Mouse (Mus musculus) layer of hippocampus, postnatal 25 days (tissue): ENCODE data around the gene Bsg. TPM values are rescaled to one million over a fixed set of nuclear protein-coding genes. Genes with fewer than 3 reads are reported as not detected.

Source experiments
- DNase-seq, 2 experiments: peaks; one replicate each; pipeline ENCODE4 v3.0.0; 2022; ENCODE audit warnings: mixed read lengths in 2 of 2, low spot score in 1 of 2; ENCODE audit errors: extremely low spot score in 1 of 2
- total RNA-seq, 2 experiments: library from RNA; stranded (reverse); gene quantifications; 2 replicates each; pipeline ENCODE4 v1.2.3; 2021

Bsg gene
- total RNA-seq, 2 experiments from 2014 or later, result 610 to 665 TPM

DNA sequence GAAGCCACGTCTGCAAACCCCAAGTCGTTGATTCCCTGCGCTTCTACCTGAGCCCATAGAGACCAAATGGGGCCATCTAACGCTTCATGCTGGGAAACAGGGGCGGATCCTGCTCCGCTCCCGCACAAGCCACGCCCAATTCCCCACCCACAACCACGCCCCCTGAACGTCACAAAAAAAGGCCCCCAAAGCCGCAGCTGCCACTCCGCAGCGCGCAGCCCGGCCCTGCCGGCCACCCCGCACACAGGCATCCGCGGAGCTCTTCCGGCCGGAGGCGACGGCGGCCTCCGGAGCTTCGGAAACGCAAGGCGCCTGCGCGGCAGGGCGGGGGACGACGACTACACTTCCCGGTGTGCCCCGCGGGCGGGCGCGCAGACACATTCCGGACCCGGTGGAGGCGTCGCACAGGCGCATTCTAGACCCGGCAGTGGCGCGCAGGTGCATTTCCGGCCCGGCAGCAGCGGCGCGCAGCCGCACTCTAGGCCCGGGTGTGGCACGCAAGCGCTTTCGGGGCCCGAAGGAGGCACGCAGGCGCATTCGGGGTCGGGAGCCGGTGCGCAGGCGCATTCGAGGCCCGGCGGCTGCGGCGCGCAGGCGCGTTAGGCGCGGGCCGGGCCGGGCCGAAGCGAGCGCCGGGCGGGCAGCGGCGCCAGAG, 22.6 kb upstream of the Bsg start, which contains the start of gene Cdc34:
Cdc34 (plus strand) TSS at position 605 of the 655 bp plus-strand sequence.
- DNase-seq, result peak; percentile 97

DNA sequence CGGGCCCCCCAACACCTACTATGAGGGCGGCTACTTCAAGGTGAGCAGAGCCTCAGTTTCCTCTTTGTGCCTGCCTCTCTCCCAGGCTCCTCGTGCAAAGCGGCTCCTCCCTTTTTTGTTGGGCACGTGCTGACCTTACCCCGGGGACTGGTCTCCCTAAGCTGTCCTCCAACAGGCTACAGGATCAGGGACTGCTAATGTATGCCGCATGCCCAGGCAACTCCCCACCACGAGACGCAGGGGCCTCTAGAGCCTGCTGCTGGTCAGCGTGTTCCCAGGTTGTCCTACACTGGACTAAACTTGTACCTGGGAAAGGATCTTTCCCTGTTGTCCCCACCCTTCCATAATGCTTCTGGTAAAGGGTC, 21.8 kb upstream of the Bsg start:
- no peak for DNase-seq

DNA sequence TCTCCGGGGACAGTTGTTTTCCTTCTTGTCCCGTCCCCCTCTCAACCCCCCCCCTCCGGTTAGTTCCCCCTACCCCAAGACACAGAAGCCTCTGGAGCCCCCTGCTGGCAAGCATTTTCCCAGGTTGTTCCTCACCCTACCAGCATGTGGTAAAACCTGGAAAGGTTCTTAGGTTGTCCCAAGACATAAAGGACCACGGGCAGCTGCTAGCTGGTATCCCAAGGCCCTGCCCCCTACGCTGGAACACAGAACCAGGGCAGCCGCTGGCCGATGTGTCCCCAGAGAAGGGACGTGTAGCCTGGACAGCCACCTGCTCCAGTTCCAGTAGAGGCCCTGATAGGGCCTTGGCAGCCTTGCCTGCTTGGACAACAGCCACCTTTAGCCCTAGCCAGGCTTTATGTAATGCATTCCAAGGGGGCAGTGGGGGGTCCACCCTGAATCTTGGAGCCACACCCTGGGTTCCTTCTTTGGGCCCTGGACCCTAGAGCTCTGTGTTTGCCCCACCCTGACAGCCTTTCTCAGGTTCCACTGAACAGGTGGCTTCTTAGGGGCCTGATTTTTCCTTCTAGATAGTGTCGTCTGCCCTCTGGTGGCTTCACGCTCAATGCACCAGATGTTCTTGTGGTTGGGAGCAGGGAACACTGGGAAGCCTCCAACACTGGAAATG, 21.2 kb upstream of the Bsg start:
- peak in 1 of 2 experiments; percentile 61 for DNase-seq

DNA sequence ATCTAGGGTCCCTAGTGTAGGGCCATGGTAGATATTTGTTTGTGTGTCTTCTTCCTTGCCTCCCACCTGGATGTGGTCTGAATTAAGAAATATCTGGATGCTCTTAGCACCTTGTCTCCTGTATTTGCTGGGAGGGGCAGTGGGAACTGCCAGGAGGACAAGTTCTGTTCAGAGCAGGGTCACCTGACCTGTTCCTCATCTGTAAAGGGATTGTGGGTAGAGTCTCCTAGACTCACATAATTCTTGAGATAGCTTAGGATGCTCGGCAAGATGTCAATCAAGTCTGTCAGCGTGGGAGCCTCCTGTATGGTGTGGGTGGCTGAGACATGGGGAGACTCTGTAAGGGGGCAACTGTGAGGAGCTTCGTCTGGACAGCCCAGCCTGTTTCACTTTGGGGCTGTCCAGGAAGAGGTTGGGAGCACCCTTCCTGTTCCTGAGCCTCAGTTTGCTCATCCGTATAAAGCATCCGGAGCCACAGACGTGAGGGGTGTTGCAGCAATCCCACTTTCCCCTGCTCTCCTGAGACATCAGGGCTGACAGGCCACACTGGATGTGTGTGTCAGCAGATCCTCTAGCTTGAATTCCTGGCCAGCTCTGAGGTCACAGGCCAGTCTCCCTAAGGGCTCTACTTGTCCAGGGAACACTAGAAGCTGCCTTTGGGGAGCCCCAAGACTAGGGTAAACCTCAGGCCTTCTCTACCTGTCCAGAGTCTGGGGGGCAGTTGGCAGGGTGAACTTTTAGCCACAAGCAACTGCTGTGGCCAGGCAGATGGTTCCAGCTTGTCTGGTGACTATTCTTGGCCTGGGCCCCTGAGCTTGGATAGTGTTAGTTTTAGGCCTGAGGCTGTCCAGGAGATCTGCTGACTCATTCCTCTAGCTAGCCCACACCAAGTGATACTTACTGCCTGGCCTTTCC, 20.3 kb upstream of the Bsg start:
- DNase-seq, result no peak

DNA sequence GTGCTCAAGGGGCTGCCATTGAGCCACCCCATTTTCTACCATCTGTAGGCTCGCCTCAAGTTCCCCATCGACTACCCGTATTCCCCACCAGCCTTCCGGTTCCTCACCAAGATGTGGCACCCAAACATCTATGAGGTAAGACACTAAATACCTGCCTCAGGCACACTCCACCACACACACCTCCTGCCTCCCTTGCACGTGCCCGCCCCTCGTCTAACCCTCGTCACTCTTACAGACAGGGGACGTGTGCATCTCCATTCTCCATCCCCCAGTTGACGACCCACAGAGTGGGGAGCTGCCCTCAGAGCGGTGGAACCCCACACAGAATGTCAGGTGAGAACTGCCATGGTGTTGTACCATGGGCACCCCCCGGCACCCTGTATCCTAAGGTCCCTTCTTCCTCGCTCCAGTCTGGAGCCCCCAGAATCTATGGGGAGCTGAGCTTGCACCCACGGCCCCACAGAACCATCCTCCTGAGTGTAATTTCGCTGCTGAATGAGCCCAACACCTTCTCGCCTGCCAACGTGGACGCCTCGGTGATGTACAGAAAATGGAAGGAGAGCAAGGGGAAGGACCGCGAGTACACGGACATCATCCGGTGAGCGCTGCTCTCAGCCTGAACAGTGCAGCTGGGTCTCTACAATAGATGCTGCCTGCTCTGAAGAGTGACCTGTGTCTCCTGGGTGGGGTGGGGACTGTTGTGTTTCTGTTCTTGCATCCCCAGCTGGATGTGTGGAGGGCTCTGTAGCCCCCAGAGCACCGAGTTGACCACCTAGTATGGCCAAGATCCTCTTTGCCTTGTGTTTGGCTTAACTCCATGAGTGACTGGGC, 19.3 kb upstream of the Bsg start:
- no peak for DNase-seq

DNA sequence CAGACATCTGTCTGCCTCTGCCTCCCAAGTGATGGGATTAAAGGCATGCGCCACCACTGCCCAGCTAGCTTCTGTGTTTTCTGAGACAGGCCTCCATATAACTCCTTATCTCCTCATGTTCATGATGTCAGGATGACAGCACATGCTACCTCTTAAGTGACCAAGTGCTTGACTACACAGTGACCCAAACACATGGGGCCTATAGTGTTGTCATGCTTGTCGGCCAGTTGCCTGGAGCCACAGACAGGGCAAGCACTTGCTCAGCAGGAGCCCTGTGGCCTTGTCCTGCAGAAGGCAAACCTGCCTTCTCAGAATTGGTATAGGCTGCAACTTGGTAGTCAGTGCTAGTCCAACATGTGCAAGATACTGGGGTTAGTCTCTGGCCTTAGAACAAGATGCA, 18.1 kb upstream of the Bsg start:
- DNase-seq, result no peak

DNA sequence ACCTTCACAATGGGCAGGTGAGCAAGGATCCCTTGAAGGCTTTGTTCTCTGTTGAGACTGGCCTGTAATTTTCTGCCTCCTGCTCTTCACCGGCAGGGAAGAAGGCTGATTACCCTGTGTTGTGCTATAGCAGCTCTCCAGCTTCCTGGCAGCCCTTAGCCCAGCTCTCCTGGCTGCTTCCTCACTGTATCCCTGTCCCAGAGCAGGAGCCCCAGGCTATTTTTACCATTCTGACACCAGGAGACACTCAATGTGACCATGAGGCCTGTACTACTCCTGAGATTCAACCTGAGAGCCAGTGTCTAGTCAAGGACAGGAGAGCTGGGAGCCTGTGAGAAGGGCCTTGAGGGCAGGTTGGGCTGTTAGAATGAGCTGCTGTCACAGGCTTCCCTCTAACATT, 17.6 kb upstream of the Bsg start:
- no peak for DNase-seq

DNA sequence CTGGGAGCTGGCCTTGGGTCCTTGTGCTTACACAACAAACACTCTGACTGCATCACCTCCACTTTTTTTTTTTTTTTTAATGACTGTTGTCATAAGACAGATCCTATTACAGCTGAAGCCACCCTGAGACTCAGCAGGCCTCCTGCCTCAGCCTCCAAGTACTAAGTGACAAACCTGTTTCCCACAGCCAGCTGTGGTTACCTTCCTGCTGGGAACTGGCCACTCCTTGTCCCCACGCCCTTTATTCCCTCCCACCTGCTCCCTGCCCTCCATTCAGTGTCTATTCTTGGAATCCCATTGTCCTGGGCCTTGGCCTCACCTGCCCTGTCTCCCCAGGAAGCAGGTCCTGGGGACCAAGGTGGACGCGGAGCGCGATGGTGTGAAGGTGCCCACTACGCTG, 16.8 kb upstream of the Bsg start:
- DNase-seq, result no peak

DNA sequence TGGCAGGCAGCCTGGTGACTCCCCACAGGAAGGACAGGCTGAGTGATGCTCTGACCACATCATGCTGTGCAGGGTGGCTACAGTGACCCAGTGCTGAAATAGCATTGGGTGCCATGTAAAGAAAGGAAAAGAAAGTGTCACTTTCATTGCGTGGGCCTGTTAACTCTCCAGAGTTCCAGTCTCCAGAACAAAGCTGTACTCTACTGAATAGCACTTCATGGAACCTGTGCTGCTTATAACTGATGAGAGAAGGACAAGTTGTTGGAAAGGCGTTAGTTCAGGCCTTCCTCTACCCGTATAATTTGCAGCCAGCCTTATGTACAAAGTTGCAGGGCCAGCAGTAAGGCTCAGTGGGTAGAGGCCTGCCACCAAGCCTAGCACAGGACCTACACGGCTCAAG, 15.6 kb upstream of the Bsg start, which contains the start of gene Gzmm:
Gzmm (plus strand) TSS at position 301 of the 400 bp plus-strand sequence.
- no peak for DNase-seq

DNA sequence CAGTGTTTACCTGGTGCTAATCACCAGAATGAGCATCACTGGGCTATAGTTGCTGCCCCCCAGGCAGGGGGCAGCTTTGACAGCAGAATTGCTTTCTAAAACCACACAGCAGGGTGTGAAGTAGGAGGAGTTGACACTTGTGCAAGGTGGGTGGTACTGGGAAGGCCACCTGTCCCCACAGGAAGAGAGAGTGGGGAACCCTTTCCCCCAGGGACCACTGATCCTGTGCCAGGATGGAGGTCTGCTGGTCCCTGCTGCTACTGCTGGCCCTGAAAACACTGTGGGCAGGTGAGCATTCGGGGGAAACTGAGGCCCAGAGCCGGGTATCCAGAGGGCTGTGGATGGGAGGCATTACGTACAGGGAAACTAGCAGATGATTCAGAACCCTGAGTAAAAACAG, 15.1 kb upstream of the Bsg start:
- no peak for DNase-seq

DNA sequence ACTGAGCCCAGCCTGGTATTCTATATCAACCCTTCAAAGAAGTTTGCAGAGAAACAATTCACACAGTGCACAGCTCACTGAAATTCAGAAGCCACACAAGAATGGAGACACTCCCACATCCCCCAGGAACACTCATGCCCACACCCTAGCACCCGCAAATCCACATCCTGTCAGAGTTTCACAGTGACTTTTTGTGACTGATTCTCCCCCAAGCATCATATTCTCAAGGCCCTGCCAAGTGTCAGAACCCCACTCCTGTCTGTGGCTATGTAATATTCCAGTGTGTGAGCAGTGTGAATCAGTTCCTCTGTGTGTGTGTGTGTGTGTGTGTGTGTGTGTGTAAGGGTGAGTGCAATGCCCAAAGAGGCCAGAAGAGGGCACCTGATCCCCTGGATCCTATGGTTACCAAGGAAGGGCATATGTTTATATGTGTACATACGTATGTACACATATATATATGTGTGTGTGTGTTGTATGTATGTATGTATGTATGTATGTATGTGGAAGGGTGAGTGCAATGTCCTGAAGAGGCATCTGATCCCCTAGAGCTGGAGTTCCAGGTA, 12.2 kb upstream of the Bsg start:
- DNase-seq, result no peak

DNA sequence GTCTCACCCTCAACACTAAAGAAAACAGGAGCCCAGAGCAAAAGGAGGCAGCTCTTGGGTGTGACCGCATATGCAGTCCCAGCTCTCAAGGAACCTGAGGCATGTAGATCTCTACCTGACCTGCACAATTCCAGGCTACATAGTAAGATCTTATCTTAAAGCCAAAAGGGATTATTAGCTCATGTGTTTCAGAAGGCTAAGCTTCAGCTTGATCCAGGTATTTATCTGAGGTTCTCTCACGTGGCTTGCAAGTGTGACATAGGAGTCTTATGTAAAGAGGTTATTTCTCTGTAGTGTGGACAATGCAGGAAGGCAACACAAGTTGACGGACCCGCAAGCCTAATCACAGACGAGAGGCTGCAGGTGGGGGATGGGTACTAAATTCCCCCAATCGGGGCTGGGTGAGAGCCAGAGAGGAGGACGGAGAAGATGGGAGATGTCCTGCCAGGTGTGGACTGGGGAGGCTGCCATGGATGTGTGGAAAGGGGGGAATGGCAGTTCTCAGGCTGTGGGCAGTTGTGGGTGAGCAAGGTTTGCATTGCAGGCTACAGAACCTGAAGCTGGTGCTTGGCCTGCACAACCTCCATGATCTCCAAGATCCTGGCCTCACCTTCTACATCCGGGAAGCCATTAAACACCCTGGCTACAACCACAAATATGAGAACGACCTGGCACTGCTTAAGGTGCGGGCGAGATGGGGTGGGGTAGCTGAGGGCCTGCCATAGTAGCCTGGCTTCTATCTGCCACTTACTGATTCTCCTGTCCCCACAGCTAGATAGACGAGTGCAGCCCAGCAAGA, 10.5 kb upstream of the Bsg start:
- DNase-seq, result no peak

DNA sequence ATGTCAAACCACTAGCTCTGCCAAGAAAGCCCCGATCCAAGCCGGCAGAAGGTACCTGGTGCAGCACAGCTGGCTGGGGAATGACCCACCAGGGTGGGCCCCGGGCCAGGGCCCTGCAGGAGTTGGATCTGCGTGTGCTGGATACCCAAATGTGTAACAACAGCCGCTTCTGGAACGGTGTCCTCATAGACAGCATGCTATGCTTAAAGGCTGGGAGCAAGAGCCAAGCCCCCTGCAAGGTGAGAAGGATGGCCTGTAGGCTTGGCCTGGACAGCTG, 10.0 kb upstream of the Bsg start:
- DNase-seq, result no peak

DNA sequence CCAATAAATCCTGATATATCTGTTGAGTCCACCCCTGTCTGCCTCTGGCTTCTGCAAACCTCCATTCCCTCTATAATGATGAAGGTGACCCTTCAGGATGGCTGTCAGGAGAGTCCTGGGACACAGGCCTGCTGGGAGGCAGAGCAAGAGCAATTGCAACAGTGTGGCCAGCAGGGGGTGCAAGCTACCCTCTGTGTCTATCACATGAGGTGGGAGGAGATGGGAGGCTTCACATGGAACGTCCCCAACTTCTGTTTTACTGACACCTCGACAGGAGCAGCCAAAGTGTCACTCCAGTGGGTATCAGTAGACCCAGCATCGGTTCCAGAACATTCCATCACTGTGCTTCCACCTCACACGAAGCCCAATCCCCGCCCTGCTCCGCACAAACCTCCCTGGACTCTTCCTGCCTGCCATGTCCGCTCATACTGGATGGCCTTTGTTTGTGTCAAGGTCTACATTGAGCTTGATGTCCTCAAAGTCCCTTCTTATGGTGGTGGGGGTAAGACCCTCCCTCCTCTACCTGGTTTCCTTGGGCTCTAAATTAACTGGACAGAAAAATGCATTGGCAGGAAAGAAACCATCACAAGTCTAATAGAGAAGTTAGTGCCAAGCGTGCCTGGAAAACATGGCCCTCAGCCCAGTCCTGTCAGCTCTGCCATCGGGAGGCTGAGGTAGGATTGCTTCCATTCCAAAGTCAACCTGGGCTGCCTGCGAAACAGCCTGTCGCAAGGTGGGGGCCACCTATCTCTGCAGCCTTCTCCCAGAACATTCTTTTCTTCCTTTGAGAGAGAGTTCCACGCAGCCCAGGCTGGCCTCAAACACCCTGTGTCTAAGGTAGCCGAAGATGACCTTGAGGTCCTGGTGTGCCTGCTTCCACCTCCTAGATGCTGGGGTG, 8.8 kb upstream of the Bsg start:
- peak; percentile 59 to 81 for DNase-seq

DNA sequence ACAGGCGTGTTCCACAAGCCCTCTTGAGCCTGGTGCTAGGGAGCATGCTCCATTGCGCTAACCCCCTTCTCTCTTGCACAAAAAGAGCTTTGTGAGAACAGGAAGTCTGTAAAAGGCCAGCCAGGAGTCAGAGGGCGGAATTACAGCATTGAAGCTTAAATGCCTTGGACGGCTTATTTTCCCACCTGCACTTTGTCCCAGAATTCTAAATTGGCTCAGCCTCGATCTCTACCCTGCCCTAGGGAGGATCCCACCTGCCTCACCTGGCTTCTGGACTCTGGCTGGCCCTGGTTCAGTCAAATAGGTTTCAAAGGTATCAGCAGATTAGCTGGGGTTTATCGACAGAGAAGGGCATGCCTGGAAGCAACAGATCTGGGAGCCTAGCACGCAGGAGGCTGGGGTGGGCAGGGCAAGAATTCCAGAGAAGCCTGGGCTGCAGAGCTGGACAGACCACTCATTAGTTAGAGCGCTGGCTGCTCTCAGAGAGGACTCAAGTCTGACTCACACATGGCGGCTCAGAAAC, 8.1 kb upstream of the Bsg start:
- no peak for DNase-seq

DNA sequence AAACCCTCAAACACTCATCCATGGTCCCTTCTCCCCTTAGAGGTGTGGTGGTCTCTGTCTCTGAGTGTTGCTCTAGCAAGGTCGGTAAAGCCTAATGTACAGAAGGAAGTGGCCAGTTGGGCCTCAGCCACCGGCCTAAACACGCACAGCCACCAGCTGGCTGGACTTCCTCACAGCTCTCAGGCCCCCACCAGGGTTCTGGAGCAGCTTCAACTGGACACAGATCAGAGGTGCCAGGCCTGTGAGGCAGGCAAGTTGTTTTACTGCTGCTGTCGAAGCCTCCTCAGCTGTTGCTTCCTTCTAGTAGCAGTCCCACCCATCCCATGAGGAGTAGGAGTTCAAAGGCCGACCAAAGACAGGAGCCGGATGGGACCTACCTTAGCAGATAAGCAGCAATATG, 6.4 kb upstream of the Bsg start:
- DNase-seq, result no peak

DNA sequence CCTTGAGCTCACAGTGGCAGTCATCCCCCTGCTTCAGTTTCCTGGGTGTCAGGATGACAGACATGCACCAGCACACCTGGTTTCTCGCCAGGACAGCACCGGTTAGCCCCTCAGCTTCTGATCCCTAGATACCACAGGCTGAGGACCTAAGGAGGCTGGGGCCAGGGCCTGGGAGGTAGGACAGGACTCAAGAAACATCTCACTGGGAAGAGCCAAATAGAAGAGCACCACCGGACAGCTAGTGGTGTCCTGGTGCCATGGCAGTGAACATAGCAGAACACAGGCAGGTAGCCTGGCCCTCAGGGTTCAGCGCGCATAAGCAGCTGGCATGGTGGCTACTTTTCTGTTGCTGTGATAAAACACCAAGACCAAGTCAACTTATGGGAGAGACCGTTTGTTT, 5.8 kb upstream of the Bsg start:
- DNase-seq, result no peak

DNA sequence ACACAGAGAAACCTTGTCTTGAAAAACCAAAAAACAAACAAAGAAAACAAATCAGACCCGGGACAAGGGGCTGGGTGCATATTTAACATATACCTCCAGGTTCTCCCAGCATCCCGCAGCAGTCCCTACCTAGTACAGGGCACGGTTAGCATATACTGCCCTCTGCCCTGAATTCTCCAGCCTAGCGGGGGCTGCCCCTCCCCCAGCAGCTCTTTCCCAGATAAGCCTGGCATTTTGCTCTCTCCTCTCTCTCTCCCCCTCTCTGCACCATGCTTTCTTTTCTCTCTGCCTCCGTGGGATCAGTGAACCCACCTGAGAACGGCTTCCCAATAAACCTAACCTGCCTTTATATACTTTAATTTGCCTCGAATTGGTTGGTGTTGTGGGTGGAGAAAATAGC, 3.6 kb upstream of the Bsg start:
- DNase-seq, result no peak
